Mouse (Mus musculus): ENCODE measurements at regions not wholly inside any gene's neighbourhood (a gene's known extent, or its start where the extent isn't known, plus 50 kb on each side); places are given as distances from the start of the nearest gene placed in this dataset.

DNA sequence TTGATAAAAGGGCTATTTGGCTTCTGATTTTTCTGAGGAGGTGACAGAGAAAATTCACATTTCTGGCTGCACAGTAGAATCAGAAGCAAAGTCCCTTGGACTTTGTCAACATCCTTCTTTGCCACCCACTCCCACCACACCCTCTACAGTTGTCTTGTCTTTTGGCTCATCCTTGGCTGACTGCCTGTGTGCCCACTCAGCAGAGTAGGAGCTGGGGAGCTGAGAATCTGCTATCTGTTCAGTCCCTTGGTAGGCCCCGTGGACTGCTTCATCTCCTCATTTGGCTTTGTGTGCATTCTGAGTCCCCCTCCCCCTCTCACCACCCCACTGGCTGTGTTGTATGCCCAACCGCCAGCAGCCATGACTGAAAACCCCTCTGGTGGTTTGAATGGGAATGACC, 197.2 kb downstream of the Fam173b start:
- no peak for TF ChIP-seq CTCF (IDR thresholded peaks at IDR 0.05; ENCODE audit: low read depth, low read length)
- no peak for TF ChIP-seq POLR2A (IDR thresholded peaks at IDR 0.05; ENCODE audit: extremely low read depth, insufficient read depth, low read length)

All from liver, adult 2 months (tissue).